Mouse (Mus musculus) gastrocnemius, postnatal 4 days (tissue): ENCODE measurements around the gene Msmo1. TPM values are rescaled to one million over a fixed set of nuclear protein-coding genes. Genes with fewer than 3 reads are reported as not detected.
A peak's percentile ranks its signal among the peaks of the same experiment; 100 is the strongest.

Source experiments
- DNase-seq, 2 experiments: peaks; one replicate each; pipeline ENCODE4 v3.0.0; 2021 to 2022; ENCODE audit warnings: low spot score in 2 of 2, mixed read lengths in 2 of 2
- total RNA-seq, 2 experiments: library from RNA; stranded (reverse); gene quantifications; 2 replicates each; pipeline ENCODE4 v1.2.3; 2021

Gene Msmo1
- total RNA-seq, 2 experiments from 2014 or later: 21.2 to 27.4 TPM

DNA sequence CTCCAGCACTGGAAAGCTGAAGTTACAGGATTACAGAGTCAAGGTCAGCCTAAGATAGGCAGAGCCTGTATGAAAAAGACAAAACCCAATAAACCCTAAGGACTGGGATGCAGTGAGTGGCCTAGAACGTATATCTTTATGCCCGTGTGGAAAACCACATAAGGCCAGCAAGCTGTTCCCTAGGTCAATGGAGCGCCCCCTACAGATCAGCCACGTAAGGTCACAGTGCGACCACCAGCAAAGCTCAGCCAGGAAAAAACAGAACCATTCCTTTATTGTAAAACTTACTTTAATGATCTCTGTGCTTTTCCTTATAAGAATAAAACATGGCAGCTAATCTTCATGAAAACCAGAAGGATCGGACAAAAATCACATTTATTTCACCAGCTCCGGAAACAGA, 15.7 kb downstream of the Msmo1 start:
- DNase-seq: no peak

DNA sequence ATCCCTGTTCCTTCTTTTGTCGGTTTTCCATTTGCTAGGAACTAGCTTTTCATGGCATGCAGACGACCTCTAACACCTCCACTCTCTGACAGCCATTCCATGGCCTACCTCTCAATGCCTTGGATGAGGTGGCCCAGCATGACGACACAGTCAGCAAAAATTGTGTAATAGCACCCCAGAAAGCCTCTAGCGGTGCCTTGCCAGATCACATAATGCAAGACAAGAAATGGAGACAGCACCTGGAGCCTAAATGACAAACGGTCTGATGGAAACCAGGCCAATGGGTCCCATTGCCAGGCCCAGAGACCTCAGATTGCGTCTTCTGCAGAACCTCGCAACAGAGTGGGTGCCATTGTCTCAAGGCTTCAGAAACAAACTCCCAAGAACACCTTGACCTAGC, 21.1 kb downstream of the Msmo1 start:
- DNase-seq: no peak

DNA sequence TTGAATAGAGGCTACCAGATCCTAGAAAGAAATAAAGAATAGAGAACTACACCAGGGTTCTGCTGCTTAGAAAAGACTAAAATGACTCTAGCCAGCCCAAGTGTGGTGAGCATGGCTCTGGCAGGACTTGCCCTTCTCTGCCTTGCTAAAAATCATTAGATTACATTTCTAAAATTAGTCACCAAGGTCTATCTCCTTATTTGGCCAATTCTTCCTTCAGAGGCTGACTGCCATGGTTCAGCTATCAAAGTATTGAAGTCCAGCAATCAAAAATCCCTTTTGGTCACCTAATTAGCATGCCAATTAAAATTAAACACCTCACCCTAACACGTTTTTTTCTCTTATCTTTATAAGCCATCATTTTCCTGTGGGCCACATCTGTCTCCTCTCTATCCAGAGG, 22.0 kb downstream of the Msmo1 start:
- DNase-seq: no peak

DNA sequence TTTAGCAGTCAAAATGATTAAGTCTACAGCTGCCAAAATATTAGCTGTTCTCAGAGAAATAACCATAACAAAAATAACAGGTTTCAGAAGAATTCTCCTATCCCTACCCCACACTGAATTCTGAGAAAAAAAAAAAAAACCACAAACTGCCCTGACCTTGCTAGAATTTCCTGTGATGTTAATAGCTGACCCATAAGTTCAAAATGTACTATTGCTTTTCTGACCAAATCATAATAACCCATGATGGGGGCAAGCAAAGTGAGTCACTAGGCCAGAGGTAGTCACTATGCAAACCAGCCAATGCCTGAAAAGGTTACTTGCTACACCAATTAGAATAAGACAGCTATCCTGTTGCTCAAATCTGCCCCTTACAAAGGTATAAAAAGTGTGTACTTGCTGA, 26.1 kb downstream of the Msmo1 start:
- no peak for DNase-seq

DNA sequence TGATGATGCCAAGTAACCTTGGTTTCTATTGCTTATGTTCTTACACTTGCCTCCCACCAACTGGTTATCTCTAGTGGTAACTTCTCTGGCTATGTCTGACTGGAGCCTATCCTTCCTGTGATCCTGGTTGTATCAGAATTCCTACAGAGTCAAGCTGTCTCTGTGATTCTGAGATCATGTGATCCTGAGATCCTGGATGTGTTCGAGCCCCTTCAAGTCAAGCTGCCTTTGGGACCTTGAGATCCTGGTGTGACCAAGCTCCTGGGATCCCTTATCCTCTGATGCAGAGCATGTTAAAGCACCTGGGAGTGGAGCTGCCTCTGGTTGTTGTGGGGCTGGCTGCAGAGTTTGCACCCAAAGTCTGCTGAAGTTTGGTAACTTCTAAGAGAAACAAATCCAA, 30.4 kb downstream of the Msmo1 start:
- DNase-seq: no peak

DNA sequence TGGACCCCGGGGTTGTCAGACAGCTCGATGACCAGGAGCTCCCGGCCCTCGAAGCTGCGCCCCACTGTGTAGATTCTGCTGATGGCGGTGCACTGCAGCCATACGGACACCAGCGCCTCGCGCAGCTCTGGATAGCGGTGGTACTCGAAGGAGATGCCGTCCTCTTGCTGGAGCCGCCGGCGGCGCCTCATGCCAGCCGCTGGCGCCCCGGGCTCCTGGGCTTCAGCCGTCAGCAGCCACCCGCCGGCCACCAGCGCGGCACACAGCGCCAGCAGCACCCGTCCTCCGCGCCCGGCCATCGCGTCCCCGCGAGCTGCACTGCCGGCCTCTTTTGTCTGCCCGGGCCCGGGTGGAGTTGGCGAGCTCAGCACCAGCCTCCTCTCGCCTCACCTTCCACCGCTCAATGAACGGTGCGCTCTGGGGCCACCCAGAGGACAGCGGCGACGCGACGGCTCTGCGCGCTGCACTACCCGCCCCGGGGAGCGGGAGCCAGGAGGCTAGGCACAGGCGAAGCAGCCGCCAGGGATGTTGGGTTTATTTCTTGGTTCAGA, 40.9 kb downstream of the Msmo1 start, which contains the start of gene Cpe:
Gene Cpe (minus strand): TSS at position 404 of the 551 bp plus-strand sequence.
- DNase-seq: peak; percentile 49 to 78

DNA sequence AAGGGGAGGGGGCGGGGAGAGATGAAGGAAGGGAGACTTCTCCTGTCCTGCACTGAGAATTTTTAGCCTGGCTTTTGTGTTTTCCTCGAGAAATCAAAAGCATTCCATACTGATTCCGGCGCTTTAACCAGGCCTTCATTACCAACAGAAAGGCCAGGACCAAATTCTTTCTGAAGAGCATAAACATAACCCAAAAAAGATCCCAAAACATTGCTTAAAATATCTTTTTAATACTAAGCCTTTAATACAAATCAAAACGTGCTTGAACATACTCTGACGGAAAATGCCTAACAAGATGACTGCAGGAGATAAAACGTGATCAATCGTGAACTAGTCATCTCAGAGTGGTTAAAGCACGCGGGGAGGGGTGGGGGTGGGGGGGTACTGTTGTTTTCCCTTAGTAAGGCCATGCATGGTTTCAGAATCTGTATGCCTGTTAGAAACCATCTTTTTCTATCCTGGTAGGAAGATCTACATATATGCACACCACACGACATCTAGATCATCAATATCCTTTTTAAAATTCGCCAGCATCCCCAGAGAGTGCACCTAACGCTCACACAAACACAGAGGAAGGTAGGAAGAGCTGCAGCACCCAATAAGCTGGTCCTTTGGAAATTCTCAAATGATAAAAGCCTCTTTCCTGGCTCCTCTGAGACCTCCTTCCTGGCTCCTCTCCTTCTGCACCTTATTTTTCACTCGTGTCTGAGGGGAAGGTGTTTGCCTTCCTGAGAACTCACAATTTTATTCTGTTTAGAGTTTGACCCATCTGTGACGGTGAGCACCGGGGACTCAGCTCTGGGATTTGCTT, 41.8 kb downstream of the Msmo1 start:
- DNase-seq: no peak

DNA sequence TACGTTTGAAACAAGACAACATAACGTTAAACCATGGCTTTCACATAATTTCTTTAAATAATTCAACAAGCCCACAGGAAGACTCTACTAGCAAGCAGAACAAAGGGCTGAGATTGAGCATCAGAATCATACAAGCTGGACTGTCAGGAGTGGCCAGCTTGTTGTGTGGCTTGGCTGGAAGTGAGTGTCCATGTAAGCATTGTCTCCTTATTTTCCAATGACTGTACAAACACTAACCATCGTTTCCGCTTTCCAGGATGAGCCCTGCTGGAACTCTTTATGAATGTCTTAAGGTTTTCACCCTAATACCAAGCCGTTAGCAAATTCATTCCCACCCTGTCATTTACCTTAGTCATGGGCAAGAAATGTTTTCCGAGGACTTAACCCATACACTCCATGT, 42.7 kb downstream of the Msmo1 start:
- no peak for DNase-seq

DNA sequence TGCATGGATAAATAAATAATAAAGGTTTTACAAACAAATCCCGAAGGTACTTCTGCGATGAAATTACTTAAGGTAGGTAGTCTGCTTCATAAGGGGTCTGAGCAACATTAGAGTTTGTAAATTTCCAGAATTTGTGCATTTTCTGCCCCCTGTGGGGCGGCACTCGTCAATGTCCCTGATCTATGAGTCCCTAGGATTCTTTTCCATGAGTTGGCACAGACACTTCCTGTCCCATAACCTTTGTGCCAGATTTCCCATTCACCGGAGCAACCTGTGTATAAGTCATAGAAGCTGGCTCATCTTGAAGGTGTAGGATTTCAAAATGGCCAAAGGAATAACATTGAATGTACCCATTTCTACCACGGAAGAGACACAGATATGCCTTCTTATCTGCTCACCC, 43.3 kb downstream of the Msmo1 start:
- no peak for DNase-seq

DNA sequence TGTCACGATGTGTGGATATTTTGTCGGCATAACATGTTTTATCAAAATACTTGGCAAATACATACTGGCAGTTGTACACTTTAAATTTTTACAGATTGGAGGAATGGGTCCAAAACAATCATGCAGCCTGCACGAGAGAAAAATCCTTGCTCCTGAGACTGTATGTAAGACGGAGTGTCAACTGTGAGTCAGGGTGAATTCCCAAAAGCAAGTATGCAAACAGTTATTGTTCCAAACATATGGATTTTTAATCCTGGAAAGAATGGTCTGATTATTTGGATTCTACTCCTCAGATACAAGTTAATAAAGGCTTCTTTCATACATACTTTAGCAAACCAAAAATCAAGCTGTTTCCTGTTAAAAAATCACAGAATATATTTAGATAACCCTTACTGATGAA, 44.9 kb downstream of the Msmo1 start:
- no peak for DNase-seq

DNA sequence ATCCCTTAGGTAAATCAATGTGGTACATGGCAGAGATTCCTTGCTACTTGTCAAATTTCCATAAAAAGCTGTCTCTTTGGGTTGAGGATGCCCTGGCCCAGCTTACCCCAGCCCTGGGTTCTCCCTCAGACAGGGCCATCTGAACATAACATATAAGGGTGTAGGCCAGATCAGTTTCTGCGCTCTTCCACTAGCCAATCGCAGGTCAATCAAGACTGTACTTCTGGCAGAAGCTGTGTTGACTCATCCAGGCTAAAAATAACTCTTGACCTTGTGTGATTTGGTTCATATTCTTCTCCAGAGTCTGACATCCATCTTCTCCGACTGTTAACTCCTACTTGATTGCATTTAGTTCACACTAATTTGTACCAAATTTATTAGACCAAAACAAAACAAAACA, 45.4 kb downstream of the Msmo1 start:
- DNase-seq: no peak

DNA sequence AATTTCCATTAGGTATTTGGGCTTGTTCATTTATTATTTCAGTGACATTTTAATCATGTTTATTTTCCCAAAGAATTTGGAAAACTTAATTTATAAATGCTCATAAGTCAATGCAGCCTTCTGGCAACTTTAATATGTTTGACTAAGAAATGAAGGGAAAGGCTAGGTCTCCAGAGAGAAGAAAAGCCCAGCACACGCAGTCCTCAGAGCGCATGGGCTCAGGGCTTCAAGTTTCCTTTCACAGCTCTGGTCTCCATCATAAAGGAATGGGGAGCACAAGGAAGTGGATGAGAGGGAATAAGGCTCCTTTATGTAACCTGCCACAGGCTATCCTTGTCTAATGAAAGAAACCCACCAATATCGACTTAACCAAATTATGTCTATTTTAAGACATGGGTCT, 51.1 kb downstream of the Msmo1 start:
- DNase-seq: no peak

DNA sequence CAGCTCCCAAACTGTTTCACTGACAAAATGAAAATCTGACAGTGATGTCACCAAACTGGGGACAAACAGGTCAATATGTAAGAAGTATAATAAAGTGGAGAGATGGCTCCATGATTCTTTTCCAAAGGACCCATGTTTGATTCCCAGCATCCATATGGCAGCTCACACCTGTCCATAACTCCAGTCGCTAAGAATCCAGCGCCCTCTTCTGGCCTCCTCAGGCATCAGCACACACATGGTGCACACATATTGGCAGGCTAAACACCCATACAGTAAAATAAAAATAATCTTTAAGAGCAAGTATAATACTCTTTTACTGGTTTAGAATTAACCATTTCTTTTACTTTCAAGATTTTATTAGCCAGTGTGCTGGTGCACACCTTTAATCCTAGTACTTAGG, 57.2 kb downstream of the Msmo1 start:
- no peak for DNase-seq

DNA sequence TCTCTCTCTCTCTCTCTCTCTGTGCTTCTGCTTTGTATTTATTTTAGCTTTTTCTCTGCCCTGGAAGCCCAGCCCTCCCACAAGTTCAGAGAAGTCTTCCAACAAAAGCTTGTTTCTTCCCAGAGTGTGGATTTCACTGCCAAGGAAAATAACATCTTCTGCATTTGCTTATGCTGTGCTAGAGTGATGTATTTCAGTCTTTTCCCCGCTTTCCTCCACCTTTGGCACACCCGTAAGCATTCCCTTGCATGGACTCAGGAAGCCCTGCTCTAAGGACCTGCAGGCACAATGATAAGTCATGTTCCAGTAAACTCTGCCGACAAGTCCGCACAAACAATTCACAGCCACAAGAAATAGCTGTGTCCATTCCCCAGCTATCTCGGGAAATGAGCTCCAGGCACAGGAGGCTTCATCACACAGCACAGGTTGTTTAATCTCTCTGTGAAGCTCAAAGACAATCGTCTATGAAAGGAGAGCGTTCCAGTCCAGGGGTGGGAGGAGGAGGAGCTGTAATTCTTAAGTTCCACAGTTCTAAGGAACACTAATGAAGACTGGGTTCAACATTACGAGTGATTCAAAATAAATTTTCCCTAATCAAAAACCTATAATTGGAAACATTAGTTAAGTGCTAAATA, 58.5 kb downstream of the Msmo1 start:
- DNase-seq: no peak

DNA sequence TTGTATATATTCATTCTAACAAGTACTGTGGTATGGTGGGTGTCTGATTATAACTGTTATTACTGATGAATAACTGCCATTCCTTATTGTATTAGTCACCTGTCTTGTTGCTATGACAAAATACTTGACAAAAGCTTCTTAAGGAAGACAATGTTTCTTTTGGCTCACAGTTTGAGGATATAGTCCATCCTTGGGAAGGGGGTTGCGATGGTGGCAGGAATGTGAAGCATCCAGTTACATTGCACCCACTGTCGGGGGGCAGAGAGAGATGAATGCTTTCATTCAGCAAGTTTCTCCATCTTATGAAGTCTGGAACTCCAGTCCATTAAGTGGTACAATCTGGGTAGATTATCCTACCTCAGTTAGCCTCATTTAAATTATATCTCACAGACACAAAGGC, 60.7 kb downstream of the Msmo1 start:
- no peak for DNase-seq

DNA sequence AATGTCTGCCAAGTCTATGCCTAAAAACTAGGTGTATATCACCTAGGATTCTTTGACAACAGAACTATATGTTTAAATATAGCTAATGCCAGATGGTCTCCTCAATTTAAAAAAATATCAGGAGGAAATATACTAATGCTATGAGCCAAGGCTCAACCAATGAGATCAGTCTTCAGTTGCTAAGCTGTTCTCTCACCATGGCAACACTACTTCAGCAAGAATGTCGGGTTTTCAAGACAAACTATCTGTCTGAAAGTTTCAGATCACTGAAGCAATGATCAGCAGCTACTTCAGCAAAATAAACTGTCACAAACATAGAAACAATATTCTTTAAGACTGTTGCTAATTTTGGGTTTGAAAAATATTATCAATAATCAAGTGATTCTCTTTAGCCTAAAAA, 61.7 kb downstream of the Msmo1 start:
- no peak for DNase-seq

Other genes starting within 250 kb of the Msmo1 start
- 100 to 1,000 TPM in 1 of 2 experiments, 10 to 100 TPM in 1; 96.8 to 101 TPM for gene Cpe, start 40.7 kb downstream of the Msmo1 start, total RNA-seq
- gene Klhl2, start 116.2 kb upstream of the Msmo1 start, total RNA-seq: 1 to 10 TPM; 7.9 to 10.0 TPM
- gene Tmem192, start 213.4 kb upstream of the Msmo1 start, total RNA-seq: 10 to 100 TPM; 11.5 to 13.0 TPM